Mouse (Mus musculus) heart, postnatal 0 days (tissue): Measurements from ENCODE around the gene Xpc.

Experiments
- CTCF ChIP-seq: IDR thresholded peaks from 2 replicates; pipeline ENCODE4 v1.5.1; 2016; ENCODE audit warnings: antibody characterized with exemption, control low read depth, low read depth
- EP300 ChIP-seq: IDR thresholded peaks from 2 replicates; pipeline ENCODE4 v1.6.1; 2016; ENCODE audit warnings: antibody characterized with exemption, low read depth

GRCm38 (mm10) chr6:91493053-91493452, 22.6 kb downstream of the Xpc start:
- no peak for TF ChIP-seq CTCF
- TF ChIP-seq EP300: no peak
